Mouse (Mus musculus) midbrain, embryonic 14.5 days (tissue): Measurements from ENCODE around the gene Usp4. TPM values are rescaled to one million over a fixed set of nuclear protein-coding genes. Genes with fewer than 3 reads are reported as not detected.

ENCODE experiments used
- ATAC-seq: fragments of 200-750 bp; cut with Nextera tagmentation; 2 replicates; pipeline ENCODE4 v1.8.0; 2017; ENCODE audit warnings: moderate number of reproducible peaks, moderate library complexity; ENCODE audit not compliant: low FRiP score, low TSS enrichment
- DNase-seq: peaks from one replicate; pipeline ENCODE4 v3.0.0-alpha.2; 2015
- H3K27ac ChIP-seq: fragments of 300-500 bp; sonication (generic); replicated peaks from 2 replicates; pipeline ENCODE4 v1.5.1; 2014; ENCODE audit warnings: mild to moderate bottlenecking, low read depth, low read length, moderate library complexity
- H3K27me3 ChIP-seq: fragments of 300-500 bp; sonication (generic); 2 replicates; pipeline ENCODE4 v1.6.1; 2014; ENCODE audit warnings: low read length, control low read depth, mixed read lengths; ENCODE audit not compliant: control insufficient read depth, insufficient read depth
- H3K36me3 ChIP-seq: fragments of 300-500 bp; sonication (generic); 2 replicates; pipeline ENCODE4 v1.6.1; 2014; ENCODE audit warnings: low read length, control low read depth; ENCODE audit not compliant: control insufficient read depth, insufficient read depth
- H3K4me1 ChIP-seq: fragments of 300-500 bp; sonication (generic); 2 replicates; pipeline ENCODE4 v1.6.1; 2014; ENCODE audit warnings: mild to moderate bottlenecking, antibody characterized with exemption, low read length, control low read depth; ENCODE audit not compliant: control insufficient read depth, insufficient read depth
- H3K4me2 ChIP-seq: fragments of 300-500 bp; sonication (generic); 2 replicates; pipeline ENCODE4 v1.6.1; 2014; ENCODE audit warnings: mild to moderate bottlenecking, low read length, moderate library complexity
- H3K4me3 ChIP-seq: fragments of 300-500 bp; sonication (generic); replicated peaks from 2 replicates; pipeline ENCODE4 v1.5.1; 2014; ENCODE audit warnings: low read depth, low read length
- H3K9ac ChIP-seq: fragments of 300-500 bp; sonication (generic); replicated peaks from 2 replicates; pipeline ENCODE4 v1.6.1; 2014; ENCODE audit warnings: mild to moderate bottlenecking, low read length, moderate library complexity
- H3K9me3 ChIP-seq: fragments of 300-500 bp; sonication (generic); 2 replicates; pipeline ENCODE4 v1.6.1; 2016; ENCODE audit warnings: low read length, control low read depth, mixed read lengths; ENCODE audit not compliant: control insufficient read depth
- WGBS: fragments of 180-500 bp; shearing (Covaris S2); extraction: QIAGEN DNeasy Blood & Tissue Kit; methylation state at CpG from one replicate; pipeline ENCODE4 v1.1.7; 2014; 5-methylcytosine and 5-hydroxymethylcytosine counted together
- polyA plus RNA-seq: library from polyadenylated mRNA; unstranded; fragments of >200 nt; fragmentation: Nextera tagmentation; extraction: Ambion mirVana; gene quantifications from 2 replicates; pipeline ENCODE4 v1.2.1, GENCODE M21; 2014

The Usp4 gene
- polyA plus RNA-seq, 1 experiment from 2014 or later, result 144 TPM

DNA sequence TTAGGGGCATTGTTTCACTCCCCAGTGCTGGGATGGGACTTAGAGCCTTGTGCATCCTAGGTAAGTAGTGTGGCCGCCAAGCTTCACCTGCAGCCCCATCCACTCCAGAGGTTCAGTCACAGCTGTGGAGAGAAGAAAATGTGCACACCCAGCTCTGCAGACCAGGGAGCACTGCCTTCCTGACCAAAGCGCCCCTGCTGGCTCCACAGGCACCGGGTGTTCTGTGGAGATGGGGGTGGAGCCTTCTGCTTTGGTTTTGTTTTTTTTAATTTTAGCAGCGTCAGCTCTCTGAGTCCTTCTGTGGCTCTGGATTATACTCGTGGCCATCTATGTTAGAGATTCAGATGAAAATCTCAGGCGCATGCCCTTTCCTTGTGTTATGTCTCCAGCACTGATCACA, 41.6 kb downstream of the Usp4 start:
- H3K9me3 ChIP-seq, result no peaks in the 10 kb centered on the region
- H3K4me3 ChIP-seq, result no peak overlapping the region
- H3K36me3 ChIP-seq, result peaks cover 93% of the 10 kb centered on the region
- DNase-seq (no peak), ATAC-seq (no peak)
- no peaks in the 10 kb centered on the region for H3K27me3 ChIP-seq
- 85% methylated on average over 6 of the region's 6 CpGs for WGBS
- H3K4me1 ChIP-seq, result no peaks in the 10 kb centered on the region
- no peak overlapping the region for H3K27ac ChIP-seq
- no peak overlapping the region for H3K4me2 ChIP-seq
- no peak overlapping the region for H3K9ac ChIP-seq

DNA sequence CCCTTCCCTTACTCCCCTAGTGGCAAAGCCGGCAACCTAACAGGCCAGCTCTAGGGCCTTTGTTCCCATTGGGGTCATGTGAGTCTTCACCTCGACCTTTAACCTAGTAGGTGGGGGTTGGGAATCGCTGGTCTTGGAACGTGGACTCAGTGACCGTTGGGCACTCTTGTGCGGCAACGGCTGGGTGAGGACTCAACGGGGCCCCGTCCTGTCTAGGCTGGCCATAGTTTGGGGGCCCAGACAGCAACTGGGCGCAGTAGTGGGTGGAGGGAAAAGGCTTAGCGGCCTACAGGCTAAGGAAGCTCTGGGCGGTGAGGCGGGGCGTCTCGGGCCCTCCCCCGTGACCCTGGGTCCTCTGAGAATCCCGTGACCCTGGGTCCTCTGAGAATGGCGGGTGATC, 45.0 kb downstream of the Usp4 start, which contains the start of gene 1700102P08Rik:
1700102P08Rik (plus strand) TSS at position 130 of the 400 bp plus-strand sequence.
- WGBS, result 35% methylated on average over 18 of the region's 18 CpGs
- DNase-seq, result no peak

DNA sequence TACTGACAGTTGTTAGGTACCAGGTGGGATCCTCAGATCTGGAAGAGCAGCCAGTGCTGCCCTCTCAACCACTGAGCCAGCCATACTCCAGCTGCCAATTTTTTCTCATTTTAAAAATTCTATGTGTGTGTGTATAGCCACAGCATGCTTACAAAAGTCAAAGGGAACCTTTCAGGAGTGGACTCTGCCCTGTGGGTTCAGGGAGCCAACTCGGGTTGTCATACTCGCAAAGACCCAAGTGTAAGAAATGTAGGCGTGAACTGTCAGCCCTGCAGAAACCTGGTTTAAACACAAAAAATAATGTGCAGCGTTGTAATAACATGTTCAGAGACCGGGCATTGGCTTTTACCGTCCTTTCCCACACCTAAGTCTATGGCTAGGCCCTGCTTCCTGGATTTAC, 46.5 kb downstream of the Usp4 start:
- peaks cover 47% of the 10 kb centered on the region for H3K36me3 ChIP-seq
- no peak overlapping the region for H3K9ac ChIP-seq
- no peaks in the 10 kb centered on the region for H3K27me3 ChIP-seq
- no peaks in the 10 kb centered on the region for H3K9me3 ChIP-seq
- H3K27ac ChIP-seq, result no peak overlapping the region
- 97% methylated on average over 6 of the region's 6 CpGs for whole genome bisulfite sequencing
- no peak overlapping the region for H3K4me2 ChIP-seq
- H3K4me1 ChIP-seq, result no peaks in the 10 kb centered on the region
- H3K4me3 ChIP-seq, result no peak overlapping the region
- ATAC-seq (no peak), DNase-seq (no peak)

More for the DNA sequence above, 45.0 kb downstream of the Usp4 start, which contains the start of gene 1700102P08Rik:
- H3K9ac ChIP-seq, result no peak within 1 kb of the TSS
- no peaks in the 10 kb centered on the region for H3K9me3 ChIP-seq
- H3K36me3 ChIP-seq, result peaks cover 62% of the 10 kb centered on the region
- H3K4me2 ChIP-seq, result no peak within 1 kb of the TSS
- no peak for ATAC-seq
- H3K4me1 ChIP-seq, result no peaks in the 10 kb centered on the region
- no peaks in the 10 kb centered on the region for H3K27me3 ChIP-seq
- no peak within 1 kb of the TSS for H3K4me3 ChIP-seq
- no peak within 1 kb of the TSS for H3K27ac ChIP-seq

DNA sequence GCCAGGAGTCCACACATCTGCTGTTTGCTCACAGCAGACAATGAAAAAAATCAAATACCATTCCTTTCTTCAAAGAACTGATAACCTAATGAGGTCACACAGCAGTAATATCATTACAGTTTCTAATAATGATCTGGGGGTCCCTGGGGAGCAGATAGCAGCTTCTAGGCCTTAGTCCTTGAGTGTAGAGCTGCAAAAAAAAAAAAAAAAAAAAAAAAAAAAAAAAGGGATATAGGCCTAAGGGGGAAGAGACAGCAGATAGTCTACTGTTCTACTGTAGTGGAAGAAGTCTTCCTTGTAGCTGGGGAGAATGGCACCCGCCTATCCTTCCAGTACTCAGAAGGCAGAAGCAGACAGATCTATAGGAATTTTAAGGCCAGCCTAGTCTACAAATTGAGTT, 47.8 kb downstream of the Usp4 start:
- H3K4me3 ChIP-seq, result no peak overlapping the region
- no peaks in the 10 kb centered on the region for H3K9me3 ChIP-seq
- H3K36me3 ChIP-seq, result peaks cover 36% of the 10 kb centered on the region
- no peak for ATAC-seq
- H3K27me3 ChIP-seq, result no peaks in the 10 kb centered on the region
- H3K4me2 ChIP-seq, result no peak overlapping the region
- H3K9ac ChIP-seq, result no peak overlapping the region
- H3K27ac ChIP-seq, result no peak overlapping the region
- no peaks in the 10 kb centered on the region for H3K4me1 ChIP-seq
- WGBS, result 95% methylated on average over 1 of the region's 1 CpGs
- no peak for DNase-seq

DNA sequence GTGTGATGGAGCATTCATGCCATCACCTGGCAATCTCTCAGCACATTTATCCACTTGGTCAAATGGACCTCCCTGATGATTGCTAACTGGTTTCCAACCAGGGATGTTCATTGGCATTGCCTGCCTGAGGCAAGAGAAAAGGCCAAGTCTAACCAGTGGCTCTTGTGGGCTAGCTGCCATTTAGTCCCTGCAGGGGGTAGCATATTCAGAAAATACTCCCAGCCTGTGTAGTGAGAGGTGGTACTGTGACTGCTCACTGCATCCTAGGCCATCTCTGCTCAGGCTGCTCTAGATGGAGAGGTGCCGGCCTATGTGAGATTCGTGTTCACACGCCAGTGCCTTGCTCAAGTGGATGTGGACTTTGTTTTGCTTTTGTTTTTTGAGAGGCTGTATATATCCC, 50.7 kb downstream of the Usp4 start:
- H3K36me3 ChIP-seq, result peaks cover 7% of the 10 kb centered on the region
- H3K27ac ChIP-seq, result no peak overlapping the region
- ATAC-seq (no peak), DNase-seq (no peak)
- H3K9me3 ChIP-seq, result no peaks in the 10 kb centered on the region
- H3K4me2 ChIP-seq, result no peak overlapping the region
- no peak overlapping the region for H3K9ac ChIP-seq
- H3K4me1 ChIP-seq, result 0 out of 2 replicates have a peak, but pooled peaks cover 6% of the 10 kb centered on the region
- no peaks in the 10 kb centered on the region for H3K27me3 ChIP-seq
- no peak overlapping the region for H3K4me3 ChIP-seq
- 90% methylated on average over 3 of the region's 3 CpGs for WGBS

DNA sequence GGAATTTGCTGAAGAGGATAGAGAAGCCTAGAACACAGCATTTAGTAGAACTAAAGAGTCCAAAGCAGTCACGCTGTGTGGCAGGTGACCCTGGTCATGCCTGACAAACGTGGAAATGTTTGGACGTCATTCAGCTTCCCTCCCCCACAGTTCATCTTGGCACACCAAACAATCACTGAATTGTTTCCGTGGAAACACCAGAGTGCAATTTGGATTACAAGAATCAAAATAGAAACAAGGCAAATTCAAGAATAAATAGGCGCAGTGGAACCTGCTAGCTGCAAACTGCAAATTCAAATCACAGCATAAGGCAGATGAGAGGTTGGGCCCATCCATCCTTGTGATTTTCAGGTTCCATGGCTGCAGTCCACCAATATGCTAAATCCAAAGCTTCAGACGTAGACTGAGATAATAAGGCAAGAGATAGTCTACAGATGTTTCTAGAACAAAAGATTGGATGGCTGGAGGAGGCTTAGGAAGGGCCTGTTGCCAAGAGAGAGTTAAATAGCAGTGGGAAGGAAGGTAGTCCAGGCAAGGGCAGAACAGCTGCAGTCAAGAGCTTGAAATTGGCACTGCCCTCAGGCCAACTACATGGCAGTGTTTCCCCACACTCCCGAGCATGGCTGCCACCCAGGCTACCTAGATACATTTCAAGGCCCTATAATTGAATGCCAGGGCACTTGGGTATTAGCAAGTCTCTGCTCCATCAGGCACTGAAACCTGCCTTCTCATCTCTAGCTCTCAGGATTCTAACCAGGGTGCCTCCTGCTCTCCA, 53.7 kb downstream of the Usp4 start:
- Histone ChIP-seq H3K27ac (no peak overlapping the region), H3K9ac (no peak overlapping the region)

DNA sequence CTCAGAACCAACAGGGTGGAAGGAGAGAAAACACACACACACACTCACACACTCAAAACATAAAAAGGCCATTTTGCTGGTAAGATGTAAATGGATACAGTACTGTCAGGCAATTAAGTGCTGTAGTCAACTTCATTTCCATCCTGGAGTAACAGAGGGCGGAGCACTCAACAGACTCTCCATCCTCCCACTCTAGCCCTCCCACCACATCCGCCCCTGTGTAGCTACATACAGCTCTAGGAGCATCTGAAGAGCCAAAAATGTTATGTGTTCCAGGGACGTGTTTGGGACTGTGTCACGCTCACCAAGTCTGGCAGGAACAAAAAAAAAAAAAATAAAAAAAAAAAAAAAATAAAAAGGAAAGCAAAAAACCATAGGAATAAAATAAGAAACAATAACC, 55.4 kb downstream of the Usp4 start:
- no peaks in the 10 kb centered on the region for H3K36me3 ChIP-seq
- no peak for DNase-seq
- no peaks in the 10 kb centered on the region for H3K9me3 ChIP-seq
- H3K4me1 ChIP-seq, result 0 out of 2 replicates have a peak, but pooled peaks cover 6% of the 10 kb centered on the region
- 85% methylated on average over 4 of the region's 4 CpGs for WGBS
- H3K27ac ChIP-seq, result no peak overlapping the region
- no peak overlapping the region for H3K4me3 ChIP-seq
- no peak overlapping the region for H3K9ac ChIP-seq
- H3K27me3 ChIP-seq, result no peaks in the 10 kb centered on the region
- ATAC-seq, result no peak
- H3K4me2 ChIP-seq, result no peak overlapping the region

More for the DNA sequence above, 53.7 kb downstream of the Usp4 start:
- no peak for ATAC-seq
- 32% methylated on average over 7 of the region's 7 CpGs for WGBS
- Histone ChIP-seq H3K27me3 (no peaks in the 10 kb centered on the region), H3K4me1 (0 out of 2 replicates have a peak, but pooled peaks cover 6% of the 10 kb centered on the region), H3K9me3 (no peaks in the 10 kb centered on the region), H3K36me3 (no peaks in the 10 kb centered on the region), H3K4me3 (no peak overlapping the region), H3K4me2 (no peak overlapping the region)
- DNase-seq, result peak; percentile 49

DNA sequence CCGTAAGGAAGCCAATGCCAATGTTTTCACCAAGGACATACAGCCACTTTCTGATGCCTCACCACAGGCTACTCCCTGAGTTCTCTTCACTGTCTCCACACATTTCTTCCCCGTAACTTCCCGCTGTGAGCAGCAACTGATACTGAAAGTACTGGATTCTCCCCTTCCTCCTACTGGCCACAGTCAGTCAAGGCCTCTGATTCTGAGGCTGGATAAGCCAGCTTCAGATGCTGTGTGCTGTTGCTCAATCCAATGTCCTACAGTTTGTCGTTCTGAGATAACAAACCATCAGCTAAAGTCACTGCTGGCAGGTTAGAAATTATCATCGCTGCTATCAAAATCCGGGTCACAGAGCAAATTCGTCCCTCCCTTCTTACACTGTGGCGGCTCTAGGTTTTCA, 56.8 kb downstream of the Usp4 start:
- 81% methylated on average over 8 of the region's 8 CpGs for WGBS

DNA sequence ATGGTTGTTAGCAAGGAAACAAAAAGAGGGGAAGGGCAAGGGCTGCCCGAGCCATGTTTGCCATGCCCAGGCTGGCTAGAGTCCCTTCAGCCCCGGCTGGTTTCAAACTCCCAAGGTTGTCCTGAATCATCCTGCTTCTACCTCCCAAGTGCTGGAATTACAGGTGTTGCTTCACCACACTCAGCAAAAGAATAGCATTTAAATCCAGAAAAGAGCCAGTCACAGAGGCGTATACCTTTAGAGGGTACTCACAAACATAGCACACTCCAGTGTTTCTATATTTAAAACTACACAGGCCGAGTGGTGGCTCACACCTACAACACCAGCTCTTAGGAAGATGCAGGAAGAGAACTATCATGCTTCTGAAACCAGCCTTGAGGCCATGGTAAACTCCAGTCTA, 61.9 kb downstream of the Usp4 start:
- ATAC-seq (no peak), DNase-seq (no peak)
- no peaks in the 10 kb centered on the region for H3K9me3 ChIP-seq
- no peaks in the 10 kb centered on the region for H3K4me1 ChIP-seq
- no peaks in the 10 kb centered on the region for H3K36me3 ChIP-seq
- H3K4me2 ChIP-seq, result no peak overlapping the region
- H3K27me3 ChIP-seq, result no peaks in the 10 kb centered on the region
- H3K27ac ChIP-seq, result no peak overlapping the region
- WGBS, result 92% methylated on average over 4 of the region's 4 CpGs
- H3K4me3 ChIP-seq, result no peak overlapping the region
- H3K9ac ChIP-seq, result no peak overlapping the region

More for the DNA sequence above, 56.8 kb downstream of the Usp4 start:
- Histone ChIP-seq H3K27me3 (no peaks in the 10 kb centered on the region), H3K27ac (no peak overlapping the region), H3K36me3 (no peaks in the 10 kb centered on the region), H3K4me1 (0 out of 2 replicates have a peak, but pooled peaks cover 6% of the 10 kb centered on the region), H3K4me3 (no peak overlapping the region), H3K9me3 (no peaks in the 10 kb centered on the region), H3K9ac (no peak overlapping the region), H3K4me2 (no peak overlapping the region)
- ATAC-seq (no peak), DNase-seq (no peak)
